Comparison of ENCODE assay signal across 10 mouse cellular contexts in genomic region chr3:101395341-101395740, GRCm38 (mm10). TPM values are rescaled to one million over a fixed set of nuclear protein-coding genes. Genes with fewer than 3 reads are reported as not detected.
DNase-seq lines count a peak whose midpoint lies in the region; ATAC-seq and TF ChIP-seq lines count a peak whose summit lies in the region.
"Had no signal": no experiment of that assay in that cellular context is flagged by ENCODE, and none has a peak within 500 bp of the region (broad histone marks: within the 10 kb centered on the region; RNA-seq: fewer than 3 reads in every experiment).

No protein-coding gene starts in this region.

- no peak overlapping the region for H3K9ac ChIP-seq in kidney, embryonic 15.5 days
- H3K9ac ChIP-seq in embryonic facial prominence, embryonic 15.5 days, result no peak overlapping the region

- peaks cover 71% of the 10 kb centered on the region for H3K4me1 ChIP-seq in kidney, embryonic 15.5 days
- peaks cover 23% of the 10 kb centered on the region for H3K4me1 ChIP-seq in kidney, adult 2 months (ENCODE audit: control insufficient read depth, insufficient read depth, low read length)
- peaks cover 100% of the 10 kb centered on the region for H3K4me1 ChIP-seq in embryonic facial prominence, embryonic 15.5 days

- TF ChIP-seq CTCF in kidney, adult 2 months (conservative IDR thresholded peaks at IDR 0.05; ENCODE audit: insufficient read depth, insufficient read length, low read depth, low read length), result no peak

- DNase-seq in kidney, adult 2 months, result no peak
- peak; percentile 82 for DNase-seq in embryo, embryonic 11 days
- DNase-seq in neural tube, embryonic 10.5 days (ENCODE audit: extremely low spot score, low spot score), result peak; percentile 67
- no peak for DNase-seq in cerebellum, adult 11 months
- no peak for DNase-seq in adrenal gland, postnatal 14 days
- DNase-seq: adrenal gland, adult 2 months; cerebellum, adult 18-20 months; kidney, postnatal 25 days had no signal

- no peak overlapping the region for H3K4me3 ChIP-seq in kidney, embryonic 15.5 days (replicated peaks)
- no peak overlapping the region for H3K4me3 ChIP-seq in kidney, adult 2 months (ENCODE audit: insufficient read depth, low read depth, low read length)
- H3K4me3 ChIP-seq in embryonic facial prominence, embryonic 15.5 days (replicated peaks), result no peak overlapping the region

- peak overlapping the region; percentile 66 for H3K27ac ChIP-seq in kidney, embryonic 15.5 days
- no peak overlapping the region for H3K27ac ChIP-seq in kidney, adult 2 months (ENCODE audit: insufficient read depth, low read depth, low read length)
- H3K27ac ChIP-seq in embryonic facial prominence, embryonic 15.5 days (replicated peaks), result peak overlapping the region; percentile 68

- no peak for ATAC-seq in kidney, embryonic 15.5 days (replicated peaks; ENCODE audit: low FRiP score)
- no peak for ATAC-seq in embryonic facial prominence, embryonic 15.5 days (ENCODE audit: insufficient number of reproducible peaks, low FRiP score, low TSS enrichment, low read depth)

- no peaks in the 10 kb centered on the region for H3K9me3 ChIP-seq in kidney, embryonic 15.5 days (replicated peaks)
- no peaks in the 10 kb centered on the region for H3K9me3 ChIP-seq in embryonic facial prominence, embryonic 15.5 days (replicated peaks)

- no peaks in the 10 kb centered on the region for H3K27me3 ChIP-seq in kidney, embryonic 15.5 days
- H3K27me3 ChIP-seq in kidney, adult 2 months (replicated peaks; ENCODE audit: control insufficient read depth, insufficient read depth, low read length), result no peaks in the 10 kb centered on the region
- H3K27me3 ChIP-seq in embryonic facial prominence, embryonic 15.5 days, result no peaks in the 10 kb centered on the region

- 31% methylated on average over 5 of the region's 5 CpGs for WGBS in kidney, embryonic 15.5 days
- WGBS in kidney, adult 2 months, result 46% methylated on average over 5 of the region's 5 CpGs
- WGBS in embryonic facial prominence, embryonic 15.5 days, result 19% methylated on average over 5 of the region's 5 CpGs

- no peaks in the 10 kb centered on the region for H3K36me3 ChIP-seq in kidney, embryonic 15.5 days
- H3K36me3 ChIP-seq in kidney, adult 2 months (ENCODE audit: control insufficient read depth, insufficient read depth, low read length), result no peaks in the 10 kb centered on the region
- H3K36me3 ChIP-seq in embryonic facial prominence, embryonic 15.5 days, result no peaks in the 10 kb centered on the region

- H3K4me2 ChIP-seq in kidney, embryonic 15.5 days, result no peak overlapping the region
- no peak overlapping the region for H3K4me2 ChIP-seq in embryonic facial prominence, embryonic 15.5 days (replicated peaks)

- TF ChIP-seq POLR2A in kidney, adult 2 months (IDR thresholded peaks at IDR 0.05; ENCODE audit: low read depth, low read length), result no peak

RNA-seq across cellular contexts. Expression of gene Igsf3, which starts 18.5 kb away (rescaled TPM):
- polyA plus RNA-seq in kidney, embryonic 15.5 days (2015; fragmentation: Nextera tagmentation; extraction: Ambion mirVana), result 24.3 and 25.4 TPM in 2 replicates
- 2.6 and 2.9 TPM in 2 replicates for polyA plus RNA-seq in kidney, adult 2 months (2012; rRNA removed)
- 76.1 and 77.2 TPM in 2 replicates for polyA plus RNA-seq in embryonic facial prominence, embryonic 15.5 days (2015; fragmentation: Nextera tagmentation; extraction: Ambion mirVana)
- total RNA-seq in adrenal gland, postnatal 14 days (2021), result 5.1 and 6.6 TPM in 2 replicates

Comparison
In these comparisons a context has a peak if more than half of its experiments do, and no peak if none do; other contexts are left out.
1. DNase-seq: peak in embryo, embryonic 11 days (single experiment) and neural tube, embryonic 10.5 days (single experiment); none in kidney, adult 2 months (single experiment), cerebellum, adult 11 months (single experiment) and adrenal gland, postnatal 14 days (single experiment).